Mouse (Mus musculus) cerebellum, postnatal 36 days (tissue): Measurements from ENCODE around the gene Abca8b.
"Not testable (repeated sequence)": the region's sequence is repeated elsewhere in the genome, so short reads cannot be mapped to it uniquely, and the experiment has no call there.

ENCODE experiments used
- DNase-seq, 2 experiments: peaks; one replicate each; pipeline ENCODE4 v3.0.0; 2021 to 2022; ENCODE audit warnings: mixed read lengths in 2 of 2

The Abca8b gene

GRCm38 (mm10) chr11:109913156-109913555 lies 82.5 kb downstream of the Abca8b start:
- DNase-seq: not testable (repeated sequence)

DNA sequence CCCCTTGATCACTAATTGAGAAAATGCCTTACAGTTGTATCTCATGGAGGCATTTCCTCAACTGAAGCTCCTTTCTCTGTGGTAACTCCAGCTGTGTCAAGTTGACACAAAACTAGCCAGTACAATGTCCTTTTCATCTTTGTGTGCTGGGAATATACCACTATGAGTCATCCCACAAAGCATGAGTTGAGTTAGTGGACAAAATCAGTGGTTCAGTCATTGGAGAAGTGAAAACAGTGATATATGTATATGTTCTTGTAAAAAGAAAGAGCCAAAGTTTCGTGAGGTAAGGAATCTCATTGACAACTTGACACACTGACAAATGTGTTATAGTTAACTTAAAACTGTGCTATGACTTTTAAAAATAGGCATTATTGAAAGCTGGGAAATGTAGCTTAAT lies 83.5 kb downstream of the Abca8b start:
- DNase-seq: not testable (repeated sequence)

- no peak for DNase-seq
Observed at GRCm38 (mm10) chr11:109909801-109910200, 85.8 kb downstream of the Abca8b start.

DNA sequence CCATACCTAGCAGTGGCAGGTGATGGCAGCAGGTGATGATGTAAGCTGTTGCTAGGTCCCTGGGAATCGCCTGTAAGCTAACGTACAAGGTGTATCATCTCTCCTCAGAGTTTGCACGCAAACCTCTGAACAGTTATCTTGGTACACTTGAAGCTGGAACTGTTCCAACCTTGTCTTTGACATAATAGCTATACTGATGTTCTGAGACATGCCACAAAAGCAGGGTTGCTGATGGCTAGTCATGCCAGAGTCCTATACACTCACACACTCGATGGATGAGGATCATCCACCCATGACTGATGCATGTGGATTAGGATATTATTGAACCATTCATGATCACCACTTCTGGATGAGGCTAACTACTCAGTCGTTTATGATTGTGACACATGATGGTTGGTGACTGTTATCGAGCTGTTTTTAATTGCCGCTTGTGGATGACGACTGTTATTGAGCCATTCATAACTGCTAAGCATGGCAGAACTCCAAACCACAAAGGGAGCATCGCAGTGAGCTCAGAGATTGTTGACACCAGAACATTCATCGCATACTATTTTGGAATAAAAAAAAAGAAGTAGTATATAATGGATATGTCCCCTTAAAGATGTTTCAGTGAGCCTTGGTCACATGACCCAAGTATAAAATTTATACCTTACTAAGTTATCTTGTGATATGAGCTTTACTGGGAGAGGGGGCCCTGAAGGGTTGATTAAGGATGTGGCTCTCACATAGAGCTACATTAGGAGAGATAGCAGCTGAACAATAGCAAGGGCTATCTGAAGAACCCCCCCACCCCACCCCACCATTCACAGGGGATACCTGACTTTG lies 87.2 kb downstream of the Abca8b start:
- no peak for DNase-seq

DNA sequence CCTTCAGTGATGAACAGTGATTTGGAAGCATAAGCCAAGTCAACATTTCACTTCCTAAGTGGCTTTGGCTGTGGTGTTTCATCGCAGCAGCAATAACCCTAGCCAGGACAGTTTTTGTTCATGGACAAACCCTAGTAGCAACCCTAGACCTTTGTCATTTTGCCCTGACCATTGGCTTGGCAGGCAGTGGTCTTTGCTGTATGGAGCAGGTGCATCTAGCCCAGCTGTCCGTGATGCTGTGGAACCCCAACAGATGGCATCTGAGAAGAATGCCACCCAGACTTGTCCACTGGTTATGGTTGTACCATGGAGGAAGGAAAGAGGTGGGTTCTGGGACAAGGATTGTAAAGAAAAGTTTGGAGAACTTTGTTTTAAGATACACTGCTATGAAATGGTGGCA lies 88.1 kb downstream of the Abca8b start:
- DNase-seq: no peak

GRCm38 (mm10) chr11:109902616-109903598 lies 92.7 kb downstream of the Abca8b start:
- DNase-seq: no peak

DNA sequence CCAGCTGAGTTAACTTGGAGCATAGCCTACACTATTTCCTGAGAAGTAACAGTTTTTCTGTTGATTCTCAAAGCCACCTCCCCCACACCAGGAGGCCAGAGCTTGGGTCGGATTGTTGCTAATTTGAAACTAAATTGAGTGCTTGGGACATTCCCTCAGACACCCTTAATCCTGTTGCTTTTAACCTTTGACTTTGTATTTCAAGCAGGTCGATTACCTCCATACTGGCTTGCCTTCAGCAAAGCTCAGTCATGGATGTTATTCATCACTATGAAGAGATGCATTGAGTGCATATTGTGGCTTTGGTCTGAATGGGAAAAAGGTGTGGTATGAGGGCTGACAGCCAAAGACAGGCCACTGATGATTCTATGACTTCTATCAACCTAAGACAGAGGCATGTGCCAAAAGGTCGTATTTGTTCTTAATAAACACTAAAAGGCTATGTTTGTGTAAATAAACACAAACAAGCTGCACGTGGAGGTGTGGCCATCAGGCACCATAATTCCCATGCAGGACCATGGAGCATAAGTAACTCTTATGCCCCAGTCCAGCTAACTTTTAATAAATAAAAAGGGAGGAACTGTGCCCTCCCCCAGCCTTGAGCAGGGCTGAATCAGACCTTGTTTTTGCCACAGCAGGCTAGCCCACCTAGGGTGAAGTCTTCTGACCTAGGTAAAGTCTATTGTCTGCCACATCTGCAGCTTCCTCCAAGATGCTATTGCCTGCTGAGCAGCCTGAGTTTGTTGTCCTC lies 95.0 kb downstream of the Abca8b start:
- DNase-seq: no peak

DNA sequence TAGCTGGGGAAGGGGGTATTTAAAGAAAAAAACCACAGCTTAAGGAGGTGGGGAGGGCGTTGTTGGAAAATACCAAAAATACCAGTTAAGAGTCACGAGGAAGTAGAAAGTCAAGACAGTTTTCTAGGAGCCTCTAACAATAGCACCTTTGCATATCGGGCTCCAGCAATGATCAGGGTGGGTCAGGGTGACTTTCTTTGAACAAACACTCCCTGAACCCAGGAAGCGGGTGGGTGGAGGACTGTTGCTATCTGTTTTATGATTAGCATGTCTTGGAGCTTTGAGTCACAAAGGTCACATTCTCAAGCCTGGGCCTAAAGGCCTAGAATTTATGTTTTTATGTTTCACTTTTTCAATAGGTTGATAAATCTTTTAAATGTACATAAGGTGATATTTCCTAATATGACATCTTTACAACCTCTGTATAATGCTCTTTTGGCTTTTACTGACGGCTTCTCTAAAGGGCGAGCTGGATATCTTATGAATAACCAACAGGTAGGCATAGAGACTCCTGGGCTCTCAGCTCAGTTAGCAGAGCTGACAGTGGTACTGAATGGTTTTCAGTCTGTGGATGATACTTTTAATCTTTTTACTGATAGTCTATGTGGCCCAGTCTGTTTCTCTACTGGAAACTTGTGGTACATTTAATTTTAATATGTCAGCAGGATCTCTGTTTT lies 96.7 kb downstream of the Abca8b start:
- no peak for DNase-seq

- no peak for DNase-seq
Observed at GRCm38 (mm10) chr11:109895952-109896530, 99.6 kb downstream of the Abca8b start.

- DNase-seq: no peak
Observed at GRCm38 (mm10) chr11:109895496-109895895, 100.1 kb downstream of the Abca8b start.

GRCm38 (mm10) chr11:109893894-109894804 lies 101.5 kb downstream of the Abca8b start:
- DNase-seq: no peak

DNA sequence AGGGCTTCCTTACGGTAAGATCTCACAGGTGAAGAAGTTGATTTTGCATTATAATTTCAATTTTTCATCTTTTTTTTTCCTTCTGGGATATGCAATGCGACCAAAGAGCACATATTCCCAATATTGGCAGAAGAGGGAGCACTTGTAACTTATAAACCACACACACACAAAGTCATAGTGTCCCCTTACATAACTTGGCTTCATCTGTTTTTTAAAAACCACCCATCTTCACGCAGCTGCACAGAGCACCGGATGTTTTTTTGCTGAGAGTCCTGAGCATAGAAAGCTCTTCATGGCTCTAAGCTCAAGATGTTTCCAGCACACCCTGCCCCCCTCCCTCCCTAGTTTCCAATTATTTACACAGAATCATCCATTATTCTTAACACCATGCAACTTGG lies 103.7 kb downstream of the Abca8b start:
- no peak for DNase-seq

DNA sequence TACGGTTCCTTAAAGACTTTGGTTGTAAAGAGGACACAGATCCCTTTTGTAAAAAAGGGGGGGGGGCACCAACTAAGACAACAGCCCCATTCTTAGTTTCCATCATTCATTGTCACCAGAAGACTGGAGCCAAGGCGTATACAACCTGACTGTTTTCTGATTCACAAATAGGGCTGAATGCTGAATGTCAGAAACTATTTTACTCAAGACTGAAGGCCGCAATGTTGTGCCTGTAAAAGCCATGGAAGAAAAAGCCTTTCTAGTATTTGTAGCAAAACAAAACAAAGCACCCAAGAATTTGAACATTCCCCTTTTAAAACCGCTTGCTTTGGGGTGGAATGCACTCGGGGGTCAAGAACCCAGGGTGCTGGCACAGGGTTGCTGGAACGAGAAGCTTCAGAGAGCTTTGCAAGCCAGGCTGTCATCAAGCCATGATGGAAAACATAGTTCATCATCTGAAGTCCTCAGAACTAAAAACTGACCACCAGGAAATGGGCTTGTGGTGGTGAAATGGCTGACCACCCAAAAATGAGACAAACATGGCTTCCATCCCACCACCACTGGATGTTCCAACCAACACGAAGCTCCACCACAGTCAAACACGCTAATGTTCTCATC lies 104.2 kb downstream of the Abca8b start:
- no peak for DNase-seq

DNA sequence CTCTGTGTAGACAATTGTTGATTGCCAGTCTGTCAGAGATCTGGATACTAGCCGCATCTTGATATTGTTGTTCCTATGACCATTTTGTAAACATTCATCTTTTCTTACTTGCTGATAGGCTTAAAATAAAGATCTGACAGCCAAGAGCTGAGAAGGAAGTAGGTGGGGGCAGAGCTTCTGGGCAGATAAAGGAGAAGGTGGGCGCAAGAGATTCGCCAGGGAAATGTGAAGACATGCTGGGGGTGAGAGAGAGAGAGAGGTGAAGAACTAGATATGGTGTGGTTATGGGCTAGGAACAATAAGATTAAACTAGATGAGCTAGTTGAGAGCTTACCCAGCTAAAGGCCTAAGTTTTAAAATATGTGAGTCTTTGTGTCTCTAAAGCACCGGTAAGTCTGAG lies 106.0 kb downstream of the Abca8b start:
- DNase-seq: no peak

DNA sequence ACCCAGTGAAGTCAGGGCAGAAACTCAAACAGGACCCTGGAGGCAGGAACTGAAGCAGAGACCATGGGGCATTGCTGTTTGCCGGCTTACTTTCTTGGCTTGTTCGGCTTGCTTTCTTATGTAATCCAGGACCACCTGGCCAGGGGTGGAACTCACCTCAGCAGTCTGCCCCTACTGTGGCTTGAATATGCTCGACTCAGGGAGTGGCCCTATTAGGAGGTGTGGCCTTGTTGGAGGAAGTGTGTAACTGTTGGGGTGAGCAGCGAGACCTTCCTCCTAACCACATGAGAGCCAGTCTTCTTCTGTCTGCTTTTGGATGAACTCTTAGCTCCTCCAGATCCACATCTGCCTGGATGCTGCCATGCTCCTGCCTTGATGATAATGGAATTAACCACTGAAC lies 108.9 kb downstream of the Abca8b start:
- no peak for DNase-seq

DNA sequence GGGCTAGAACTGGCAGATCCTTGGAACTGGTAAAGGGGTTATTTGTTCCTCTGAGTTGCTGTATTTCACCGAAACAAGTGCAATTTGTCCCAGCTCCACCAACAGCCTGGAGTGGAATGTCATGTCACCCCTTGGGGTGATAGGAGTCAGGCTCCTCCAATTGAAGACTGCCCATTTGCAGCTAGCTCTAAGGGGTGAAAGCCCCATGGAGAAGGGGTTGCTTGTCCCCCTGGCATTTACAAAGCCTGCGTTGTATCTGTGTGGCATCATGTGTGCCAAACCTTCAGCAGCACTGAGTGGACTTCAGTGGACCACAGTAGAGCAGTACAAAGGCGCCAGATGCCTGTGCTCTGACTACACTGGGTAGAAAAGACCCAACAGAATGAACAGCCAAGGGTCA lies 110.1 kb downstream of the Abca8b start:
- no peak for DNase-seq

GRCm38 (mm10) chr11:109884801-109885200 lies 110.8 kb downstream of the Abca8b start:
- no peak for DNase-seq

DNA sequence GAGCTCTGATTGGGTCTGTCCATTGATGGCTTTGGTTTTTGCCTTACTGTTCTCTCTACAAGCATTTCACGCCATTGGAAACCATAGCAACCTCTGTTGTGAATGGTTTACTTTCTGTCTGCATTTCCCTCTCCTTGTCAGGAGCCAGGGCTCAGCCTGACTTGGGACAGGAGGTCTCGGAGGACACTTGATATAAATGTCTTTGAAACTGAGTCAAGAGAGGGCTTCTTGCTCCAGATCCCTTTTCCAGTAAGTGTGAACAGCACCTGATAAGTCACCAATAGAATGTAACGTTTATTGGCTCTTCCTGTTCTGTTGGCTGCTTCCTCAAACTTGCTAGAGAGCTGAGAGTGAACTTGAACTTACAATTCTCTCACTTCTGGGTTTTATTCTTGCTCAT lies 111.5 kb downstream of the Abca8b start:
- DNase-seq: no peak
